Mouse (Mus musculus) small intestine, adult 2 months (tissue): ENCODE data around the gene Urb1. TPM values are rescaled to one million over a fixed set of nuclear protein-coding genes. Genes with fewer than 3 reads are reported as not detected.
"Not testable (repeated sequence)": the region's sequence is repeated elsewhere in the genome, so short reads cannot be mapped to it uniquely, and the experiment has no call there.

ENCODE experiments used
- H3K27ac ChIP-seq: fragments of 200-500 bp; 2 replicates; pipeline ENCODE4 v1.5.1; 2012; ENCODE audit warnings: low read depth, low read length, control low read depth, inconsistent platforms; ENCODE audit not compliant: insufficient read depth
- H3K27me3 ChIP-seq: fragments of 200-500 bp; 2 replicates; pipeline ENCODE4 v1.6.1; 2012; ENCODE audit warnings: mild to moderate bottlenecking, moderate library complexity, low read length, inconsistent platforms; ENCODE audit not compliant: control insufficient read depth, insufficient read depth
- H3K36me3 ChIP-seq: fragments of 200-500 bp; 2 replicates; pipeline ENCODE4 v1.6.1; 2012; ENCODE audit warnings: mild to moderate bottlenecking, low read length, control low read depth, inconsistent platforms; ENCODE audit not compliant: control insufficient read depth, insufficient read depth
- H3K4me1 ChIP-seq: fragments of 200-500 bp; 2 replicates; pipeline ENCODE4 v1.6.1; 2012; ENCODE audit warnings: low read length, inconsistent platforms, mixed read lengths; ENCODE audit not compliant: control insufficient read depth, insufficient read depth, insufficient read length
- H3K4me3 ChIP-seq: fragments of 200-500 bp; 2 replicates; pipeline ENCODE4 v1.5.1; 2012; ENCODE audit warnings: low read depth, mild to moderate bottlenecking, control low read depth, inconsistent platforms, low read length, moderate library complexity
- CTCF ChIP-seq: fragments of 200-500 bp; IDR thresholded peaks from 2 replicates; pipeline ENCODE4 v1.5.1; 2012; ENCODE audit warnings: low read depth, mild to moderate bottlenecking, control low read depth, inconsistent platforms, low read length, moderate library complexity, mixed read lengths; ENCODE audit not compliant: insufficient replicate concordance, insufficient read length; ENCODE audit errors: extremely low read depth
- POLR2A ChIP-seq: fragments of 200-500 bp; IDR thresholded peaks from 2 replicates; pipeline ENCODE4 v1.6.1; 2012; ENCODE audit warnings: low read depth, mild to moderate bottlenecking, control low read depth, inconsistent platforms, low read length, moderate library complexity
- WGBS: fragments of 180-500 bp; shearing (Covaris S2); methylation state at CpG from one replicate; pipeline ENCODE4 v1.1.7; 2018; 5-methylcytosine and 5-hydroxymethylcytosine counted together
- polyA plus RNA-seq: library from polyadenylated mRNA; depleted of rRNA; stranded (reverse); fragments of >200 nt; gene quantifications from 2 replicates; pipeline ENCODE4 v1.2.3, GENCODE M21; 2012

Gene Urb1
- polyA plus RNA-seq, 1 experiment: 1.9 TPM

DNA sequence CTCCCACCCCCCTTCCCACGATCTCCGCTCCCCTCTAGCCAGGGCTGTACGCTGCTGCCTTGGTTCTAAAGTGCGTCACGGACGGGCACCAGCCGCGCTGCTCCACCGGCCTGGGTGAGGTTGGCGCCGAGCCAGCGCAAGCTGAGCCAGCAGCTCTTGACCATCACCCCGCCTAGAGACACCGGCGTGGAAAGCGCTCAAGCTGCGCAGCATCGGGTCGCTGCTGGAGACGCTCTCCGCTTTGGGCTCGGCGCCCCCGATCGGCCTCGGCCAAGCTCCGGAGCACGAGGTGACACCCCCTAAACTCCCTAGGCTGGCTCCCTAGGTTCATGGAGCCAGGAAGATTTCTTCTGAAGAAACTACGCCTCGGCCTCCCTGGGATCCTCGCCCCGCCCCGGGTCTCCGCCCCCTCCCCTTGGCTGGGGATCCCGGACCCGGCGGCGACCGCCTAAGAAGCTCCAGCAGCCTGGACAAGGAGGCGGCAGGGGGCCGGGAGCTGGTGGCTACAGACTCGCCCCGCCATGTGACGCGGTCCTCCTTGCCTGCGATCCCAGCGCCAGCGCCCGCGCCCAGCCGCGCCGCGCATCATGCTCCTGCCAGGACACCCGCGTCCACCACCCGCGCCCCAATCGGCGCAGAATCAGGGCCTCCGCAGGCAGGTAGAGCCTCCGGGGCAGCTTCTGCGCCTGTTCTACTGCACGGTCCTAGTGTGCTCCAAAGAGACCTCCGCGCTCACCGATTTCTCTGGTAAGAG, 20.6 kb upstream of the Urb1 start:
- Histone ChIP-seq H3K27ac (peak overlapping the region; percentile 44), H3K36me3 (no peaks in the 10 kb centered on the region), H3K4me1 (peaks cover 7% of the 10 kb centered on the region), H3K27me3 (peaks cover 12% of the 10 kb centered on the region), H3K4me3 (peak overlapping the region; percentile 73)
- 1% methylated on average over 67 of the region's 67 CpGs for WGBS
- no peak for TF ChIP-seq POLR2A
- TF ChIP-seq CTCF: no peak

DNA sequence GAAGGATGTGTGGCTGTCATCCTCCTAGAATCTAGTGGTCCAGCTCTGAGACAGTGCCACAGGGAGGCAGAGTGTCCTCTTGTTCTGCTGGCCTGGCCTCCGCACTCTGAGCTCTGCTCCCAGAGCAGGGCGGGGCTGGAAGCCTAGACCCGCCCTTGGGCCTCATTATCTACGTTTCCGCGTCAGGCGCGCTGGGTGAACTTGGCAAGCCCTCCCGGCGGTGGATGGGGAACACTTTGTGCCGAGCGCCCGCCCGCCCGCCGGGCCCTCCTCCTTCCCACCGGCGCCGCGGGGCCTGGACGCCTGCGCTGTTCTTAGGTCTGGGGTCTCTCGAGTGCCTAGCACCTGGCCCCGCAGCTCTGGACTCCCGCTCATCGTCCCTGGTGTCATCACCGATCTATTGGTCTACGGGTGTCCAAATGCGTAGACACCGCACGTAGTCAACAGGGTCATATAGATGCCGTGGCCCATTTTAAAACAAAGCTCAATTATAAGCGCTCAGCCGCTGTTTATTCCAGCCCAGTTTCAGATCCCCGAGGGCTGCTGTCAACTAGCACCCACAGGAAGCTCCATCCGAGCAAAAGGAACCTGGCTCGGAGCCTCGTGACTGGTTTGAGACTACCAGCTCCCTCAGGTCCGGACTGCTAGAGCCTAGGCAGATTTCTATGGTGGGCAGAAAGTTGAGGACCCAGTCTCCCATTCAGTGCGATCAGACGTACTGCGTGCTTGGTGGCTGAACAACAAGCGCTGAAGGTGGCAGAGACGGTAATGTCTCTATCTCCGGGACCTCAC, 19.9 kb upstream of the Urb1 start:
- H3K27ac ChIP-seq: peak overlapping the region; percentile 44
- under 1% methylated on average over 45 of the region's 45 CpGs for WGBS

DNA sequence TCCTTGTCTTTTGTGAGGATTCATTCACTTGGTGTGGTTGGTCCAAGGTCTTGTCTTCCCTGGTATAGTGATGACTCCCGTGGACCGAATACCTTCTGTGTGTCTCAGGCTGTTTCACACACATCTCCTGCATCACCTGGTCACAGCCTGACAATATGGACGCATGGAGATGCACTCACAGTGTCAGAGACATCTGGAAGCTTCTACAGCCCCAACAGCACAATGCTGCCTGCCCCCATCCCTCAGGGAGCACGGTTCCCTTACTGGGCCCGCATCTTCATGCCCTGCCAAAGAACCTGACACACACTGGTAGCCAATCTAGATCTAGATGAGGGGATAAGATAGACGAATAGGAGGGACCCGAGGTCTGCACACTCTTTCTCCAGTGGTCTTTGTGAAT, 18.9 kb upstream of the Urb1 start:
- WGBS: 79% methylated on average over 7 of the region's 7 CpGs
- Histone ChIP-seq H3K27ac (no peak overlapping the region), H3K4me3 (no peak overlapping the region), H3K36me3 (no peaks in the 10 kb centered on the region), H3K27me3 (peaks cover 12% of the 10 kb centered on the region), H3K4me1 (peaks cover 7% of the 10 kb centered on the region)
- TF ChIP-seq POLR2A: no peak
- no peak for TF ChIP-seq CTCF

More for the DNA sequence above, 19.9 kb upstream of the Urb1 start:
- Histone ChIP-seq H3K4me1 (peaks cover 7% of the 10 kb centered on the region), H3K4me3 (peak overlapping the region; percentile 73), H3K36me3 (no peaks in the 10 kb centered on the region), H3K27me3 (peaks cover 12% of the 10 kb centered on the region)
- TF ChIP-seq CTCF (peak; percentile 23; the same call in 1 of the 2 replicates), POLR2A (peak; percentile 45)

DNA sequence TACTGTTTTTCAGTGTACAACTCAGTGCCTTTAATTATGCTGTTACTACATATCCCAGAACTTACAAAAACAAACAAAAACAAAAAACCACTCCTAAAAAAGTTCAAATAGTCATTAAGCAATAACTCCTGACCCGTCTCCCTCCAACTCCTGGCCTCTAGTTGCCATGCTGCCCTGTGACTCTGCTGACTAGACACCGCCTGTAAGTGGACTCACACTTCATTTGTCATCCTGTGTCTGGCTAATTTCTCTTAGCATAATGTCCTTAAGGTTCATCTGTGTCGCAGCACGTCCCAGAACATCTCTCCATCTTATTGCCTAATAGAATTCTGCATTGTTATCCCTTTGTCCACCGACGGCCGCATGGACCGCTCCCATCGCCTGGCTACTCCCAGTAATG, 17.3 kb upstream of the Urb1 start:
- Histone ChIP-seq H3K27me3 (peaks cover 12% of the 10 kb centered on the region), H3K36me3 (no peaks in the 10 kb centered on the region), H3K4me1 (peaks cover 7% of the 10 kb centered on the region), H3K27ac (no peak overlapping the region), H3K4me3 (no peak overlapping the region)
- no peak for TF ChIP-seq POLR2A
- no peak for TF ChIP-seq CTCF
- 84% methylated on average over 9 of the region's 9 CpGs for WGBS

DNA sequence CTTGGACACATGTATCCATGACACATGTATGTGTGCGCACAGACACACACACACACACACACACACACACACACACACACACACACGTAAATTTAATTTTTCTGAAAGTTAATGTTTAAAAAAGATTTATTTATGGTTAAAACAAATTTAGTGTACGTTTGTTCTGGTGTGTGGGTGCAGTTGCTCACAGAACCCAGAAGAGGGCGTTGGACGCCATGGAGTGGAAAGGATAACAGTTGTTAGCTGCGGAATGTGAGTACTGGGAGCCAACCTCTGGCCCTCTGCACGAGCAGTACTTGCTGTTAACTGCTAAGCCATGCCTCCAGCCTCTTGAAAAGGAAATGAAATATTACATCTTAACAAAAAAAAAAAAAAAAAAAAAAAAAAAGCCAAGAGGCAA, 16.2 kb upstream of the Urb1 start, which contains the start of gene Eva1c:
Eva1c (plus strand) TSS at position 263 of the 400 bp plus-strand sequence.
- TF ChIP-seq CTCF (peak; percentile 25; the same call in 1 of the 2 replicates), POLR2A (no peak)
- Histone ChIP-seq H3K4me3 (no peak within 1 kb of the TSS), H3K27ac (no peak within 1 kb of the TSS), H3K27me3 (peaks cover 8% of the 10 kb centered on the region), H3K4me1 (peaks cover 7% of the 10 kb centered on the region; the same call in 1 of the 2 replicates), H3K36me3 (no peaks in the 10 kb centered on the region)
- 79% methylated on average over 7 of the region's 7 CpGs for WGBS

DNA sequence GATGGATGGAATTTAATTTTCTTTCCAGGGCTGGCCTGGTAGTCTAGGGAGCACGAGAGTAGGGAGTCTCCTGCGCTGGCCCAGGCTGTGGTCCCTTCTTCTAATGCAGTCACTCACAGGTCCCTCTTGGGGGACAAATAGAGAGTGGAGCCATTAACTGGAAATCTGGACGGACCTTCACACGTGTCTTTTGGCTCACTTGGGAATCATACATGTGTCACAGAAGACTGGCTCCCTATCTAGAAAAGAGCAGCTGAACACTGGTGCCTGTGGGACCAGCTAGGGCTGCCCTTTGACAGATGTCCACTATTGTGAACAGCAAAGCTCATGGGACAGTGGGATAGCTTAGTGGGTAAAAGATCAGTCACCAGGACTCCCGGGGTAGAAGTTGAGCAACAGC, 15.8 kb upstream of the Urb1 start:
- no peaks in the 10 kb centered on the region for H3K36me3 ChIP-seq

DNA sequence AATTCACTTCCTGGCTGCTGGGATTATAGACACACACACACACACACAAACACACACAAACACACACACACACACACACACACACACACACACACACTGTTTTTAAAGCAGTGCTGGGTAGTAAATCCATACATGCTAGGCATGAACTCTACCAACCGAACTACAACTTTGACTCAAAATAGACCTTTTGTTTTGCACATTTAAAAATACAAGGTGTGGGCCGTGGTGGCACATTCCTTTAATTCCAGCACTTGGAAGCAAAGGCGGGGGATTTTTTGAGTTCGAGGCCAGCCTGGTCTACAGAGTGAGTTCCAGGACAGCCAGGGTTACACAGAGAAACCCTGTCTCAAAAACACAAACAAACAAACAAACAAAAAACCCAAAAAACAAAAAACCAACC, 13.8 kb upstream of the Urb1 start:
- not testable (repeated sequence) for H3K4me1 ChIP-seq, H3K27me3 ChIP-seq, H3K27ac ChIP-seq, H3K36me3 ChIP-seq, H3K4me3 ChIP-seq
- 84% methylated on average over 4 of the region's 4 CpGs for WGBS

More for the DNA sequence above, 15.8 kb upstream of the Urb1 start:
- Histone ChIP-seq H3K4me1 (peaks cover 7% of the 10 kb centered on the region; the same call in 1 of the 2 replicates), H3K27ac (no peak overlapping the region), H3K4me3 (no peak overlapping the region), H3K27me3 (peaks cover 4% of the 10 kb centered on the region; the same call in 1 of the 2 replicates)
- TF ChIP-seq POLR2A (no peak), CTCF (no peak)
- 82% methylated on average over 5 of the region's 5 CpGs for WGBS
